Mouse (Mus musculus) limb, embryonic 14.5 days (tissue): ENCODE results near the gene Ap3m1. TPM values are rescaled to one million over a fixed set of nuclear protein-coding genes. Genes with fewer than 3 reads are reported as not detected.

Source experiments
- ATAC-seq: fragments of 200-750 bp; cut with Nextera tagmentation; 2 replicates; pipeline ENCODE4 v1.8.0; 2017; ENCODE audit warnings: low read depth, moderate number of reproducible peaks, moderate TSS enrichment; ENCODE audit not compliant: low FRiP score
- DNase-seq: peaks from one replicate; pipeline ENCODE4 v3.0.0-alpha.2; 2015; ENCODE audit warnings: low spot score
- H3K27ac ChIP-seq: fragments of 300-500 bp; sonication (generic); replicated peaks from 2 replicates; pipeline ENCODE4 v1.5.1; 2014; ENCODE audit warnings: low read depth, mild to moderate bottlenecking, low read length, moderate library complexity, mixed read lengths
- H3K27me3 ChIP-seq: fragments of 300-500 bp; sonication (generic); 2 replicates; pipeline ENCODE4 v1.6.1; 2014; ENCODE audit warnings: low read length, mixed read lengths; ENCODE audit not compliant: control insufficient read depth, insufficient read depth
- H3K36me3 ChIP-seq: fragments of 300-500 bp; sonication (generic); 2 replicates; pipeline ENCODE4 v1.6.1; 2014; ENCODE audit warnings: mild to moderate bottlenecking, low read length, moderate library complexity, mixed read lengths; ENCODE audit not compliant: control insufficient read depth, insufficient read depth
- H3K4me1 ChIP-seq: fragments of 300-500 bp; sonication (generic); 2 replicates; pipeline ENCODE4 v1.6.1; 2014; ENCODE audit warnings: antibody characterized with exemption, low read length, mixed read lengths; ENCODE audit not compliant: control insufficient read depth, insufficient read depth
- H3K4me2 ChIP-seq: fragments of 300-500 bp; sonication (generic); replicated peaks from 2 replicates; pipeline ENCODE4 v1.6.1; 2014; ENCODE audit warnings: low read depth, mild to moderate bottlenecking, low read length, moderate library complexity; ENCODE audit not compliant: severe bottlenecking
- H3K4me3 ChIP-seq: fragments of 300-500 bp; sonication (generic); replicated peaks from 2 replicates; pipeline ENCODE4 v1.5.1; 2014; ENCODE audit warnings: low read length
- H3K9ac ChIP-seq: fragments of 300-500 bp; sonication (generic); 2 replicates; pipeline ENCODE4 v1.6.1; 2014; ENCODE audit warnings: mild to moderate bottlenecking, low read depth, low read length, moderate library complexity; ENCODE audit not compliant: severe bottlenecking
- H3K9me3 ChIP-seq: fragments of 300-500 bp; sonication (generic); 2 replicates; pipeline ENCODE4 v1.6.1; 2016; ENCODE audit warnings: low read length; ENCODE audit not compliant: control insufficient read depth
- POLR2A ChIP-seq: fragments of 200-500 bp; IDR thresholded peaks from 2 replicates; pipeline ENCODE4 v1.8.0; 2012; ENCODE audit warnings: inconsistent platforms, mild to moderate bottlenecking, moderate library complexity, borderline replicate concordance; ENCODE audit not compliant: insufficient read depth, insufficient read length; ENCODE audit errors: extremely low read depth
- WGBS: fragments of 180-500 bp; shearing (Covaris S2); extraction: QIAGEN DNeasy Blood & Tissue Kit; methylation state at CpG from one replicate; pipeline ENCODE4 v1.1.7; 2014; 5-methylcytosine and 5-hydroxymethylcytosine counted together
- polyA plus RNA-seq, 2 experiments: library from polyadenylated mRNA; depleted of rRNA in 1 of 2; stranded (reverse) in 1 of 2; unstranded in 1 of 2; fragments of >200 nt; fragmentation: Nextera tagmentation in 1 of 2; extraction: Ambion mirVana in 1 of 2; gene quantifications; 2 replicates each; pipeline versions ENCODE4 v1.2.1 to v1.2.3; 2012 to 2014

Ap3m1 gene
- polyA plus RNA-seq, 2 experiments: 76.4 to 86.6 TPM

GRCm38 (mm10) chr14:21031783-21032511, 20.4 kb downstream of the Ap3m1 start:
- no peak for TF ChIP-seq POLR2A
- ATAC-seq (peak; percentile 72), DNase-seq (peak; percentile 49)
- Histone ChIP-seq H3K27ac (peak overlapping the region; percentile 48), H3K36me3 (peaks cover 55% of the 10 kb centered on the region), H3K4me3 (no peak overlapping the region), H3K4me1 (peaks cover 3% of the 10 kb centered on the region; the same call in 1 of the 2 replicates), H3K9me3 (no peaks in the 10 kb centered on the region), H3K27me3 (no peaks in the 10 kb centered on the region), H3K4me2 (no peak overlapping the region), H3K9ac (no peak overlapping the region)
- WGBS: 36% methylated on average over 6 of the region's 6 CpGs

GRCm38 (mm10) chr14:21029025-21029659, 23.2 kb downstream of the Ap3m1 start:
- WGBS: 90% methylated on average over 11 of the region's 11 CpGs
- no peak for DNase-seq
- TF ChIP-seq POLR2A: no peak
- H3K27ac ChIP-seq: no peak overlapping the region
- H3K36me3 ChIP-seq: peaks cover 61% of the 10 kb centered on the region
- H3K9ac ChIP-seq: no peak overlapping the region
- H3K9me3 ChIP-seq: no peaks in the 10 kb centered on the region
- peaks cover 3% of the 10 kb centered on the region; the same call in 1 of the 2 replicates for H3K4me1 ChIP-seq
- H3K4me2 ChIP-seq: no peak overlapping the region
- no peaks in the 10 kb centered on the region for H3K27me3 ChIP-seq
- ATAC-seq: no peak
- no peak overlapping the region for H3K4me3 ChIP-seq

DNA sequence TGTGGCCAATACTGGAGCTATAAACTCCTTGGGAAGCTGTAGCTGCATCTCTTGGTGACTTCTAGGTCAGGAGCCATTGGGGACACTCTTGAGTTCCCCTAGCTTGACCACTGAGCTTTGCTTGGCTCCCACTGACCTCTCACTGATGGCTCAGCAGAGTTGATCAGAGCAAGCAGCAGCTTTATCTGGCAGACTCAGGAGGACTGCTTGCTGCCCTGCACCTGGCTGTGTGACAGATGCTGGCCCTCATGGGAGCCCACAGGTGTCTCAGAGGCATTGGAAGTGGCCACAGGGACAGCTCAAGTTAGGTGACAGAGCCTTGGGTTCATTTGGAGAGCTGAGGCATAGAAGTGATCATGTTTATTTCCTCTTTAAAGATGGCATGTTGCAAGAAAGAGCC, 24.8 kb downstream of the Ap3m1 start:
- Histone ChIP-seq H3K4me3 (no peak overlapping the region), H3K9ac (no peak overlapping the region), H3K4me1 (peaks cover 3% of the 10 kb centered on the region; the same call in 1 of the 2 replicates), H3K9me3 (no peaks in the 10 kb centered on the region), H3K27ac (no peak overlapping the region), H3K36me3 (peaks cover 66% of the 10 kb centered on the region), H3K4me2 (no peak overlapping the region), H3K27me3 (no peaks in the 10 kb centered on the region)
- ATAC-seq: no peak
- no peak for TF ChIP-seq POLR2A
- no peak for DNase-seq

- H3K4me2 ChIP-seq: no peak overlapping the region
- WGBS: 93% methylated on average over 8 of the region's 8 CpGs
- no peak for DNase-seq
- H3K4me3 ChIP-seq: no peak overlapping the region
- no peak overlapping the region for H3K27ac ChIP-seq
- no peak overlapping the region for H3K9ac ChIP-seq
- peaks cover 82% of the 10 kb centered on the region for H3K36me3 ChIP-seq
- no peak for TF ChIP-seq POLR2A
- ATAC-seq: no peak
- H3K4me1 ChIP-seq: no peaks in the 10 kb centered on the region
- no peaks in the 10 kb centered on the region for H3K9me3 ChIP-seq
- H3K27me3 ChIP-seq: no peaks in the 10 kb centered on the region
These were observed 31.9 kb downstream of the Ap3m1 start for GRCm38 (mm10) chr14:21020435-21020834.

DNA sequence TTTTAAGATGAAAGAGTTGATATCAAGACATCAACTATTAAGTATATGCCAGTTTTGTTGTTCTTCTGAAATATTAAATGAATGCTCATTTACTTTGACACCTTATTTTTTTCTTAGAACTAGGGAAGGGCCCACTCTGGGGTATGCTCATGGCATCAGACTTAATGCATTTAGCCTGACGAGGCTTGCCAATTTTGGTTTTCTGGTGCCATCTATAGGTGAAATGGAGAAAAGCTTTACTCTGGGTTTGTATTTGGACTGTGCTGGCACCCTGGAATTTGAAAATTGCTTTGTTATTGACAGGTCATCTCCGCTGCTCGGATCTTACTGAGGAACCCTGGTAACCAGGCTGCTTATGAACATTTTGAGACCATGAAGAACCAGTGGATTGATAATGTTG, 33.3 kb downstream of the Ap3m1 start:
- 53% methylated on average over 3 of the region's 3 CpGs for WGBS
- Histone ChIP-seq H3K36me3 (peaks cover 75% of the 10 kb centered on the region), H3K9ac (no peak overlapping the region), H3K27ac (no peak overlapping the region), H3K9me3 (no peaks in the 10 kb centered on the region), H3K27me3 (no peaks in the 10 kb centered on the region), H3K4me2 (no peak overlapping the region), H3K4me1 (no peaks in the 10 kb centered on the region), H3K4me3 (no peak overlapping the region)
- no peak for TF ChIP-seq POLR2A
- ATAC-seq (no peak), DNase-seq (peak; percentile 38)
